Mouse (Mus musculus) central nervous system, embryonic 14 days (tissue): ENCODE results near the gene Vmn1r103. TPM values are rescaled to one million over a fixed set of nuclear protein-coding genes. Genes with fewer than 3 reads are reported as not detected.

Experiments used
- polyA plus RNA-seq: library from polyadenylated mRNA; depleted of rRNA; stranded (reverse); fragments of >200 nt; gene quantifications from 2 replicates; pipeline ENCODE4 v1.2.3, GENCODE M21; 2012; rRNA removed

Vmn1r103 gene
- polyA plus RNA-seq, result not detected in 2 replicates

DNA sequence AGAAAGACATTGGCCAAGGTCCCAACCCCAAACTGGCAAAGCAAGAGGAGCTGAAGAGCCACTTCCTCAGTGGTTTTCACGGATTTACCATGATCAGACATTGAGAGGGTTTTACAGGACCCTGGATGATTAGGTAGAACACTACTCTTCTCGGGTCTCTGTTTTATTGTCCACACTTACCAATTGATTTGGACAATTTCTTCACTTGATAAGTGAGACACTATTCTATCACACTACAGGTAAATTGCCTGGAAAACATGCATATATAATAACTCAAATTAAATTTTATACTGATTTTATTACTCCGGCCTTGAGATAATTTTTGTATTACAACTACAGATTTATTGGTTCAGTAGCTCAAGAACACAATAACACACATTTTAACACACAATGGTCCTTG lies at the start of gene Vmn1r103:
TSS of gene Vmn1r103 (minus strand) at position 101 of the 400 bp plus-strand sequence.

DNA sequence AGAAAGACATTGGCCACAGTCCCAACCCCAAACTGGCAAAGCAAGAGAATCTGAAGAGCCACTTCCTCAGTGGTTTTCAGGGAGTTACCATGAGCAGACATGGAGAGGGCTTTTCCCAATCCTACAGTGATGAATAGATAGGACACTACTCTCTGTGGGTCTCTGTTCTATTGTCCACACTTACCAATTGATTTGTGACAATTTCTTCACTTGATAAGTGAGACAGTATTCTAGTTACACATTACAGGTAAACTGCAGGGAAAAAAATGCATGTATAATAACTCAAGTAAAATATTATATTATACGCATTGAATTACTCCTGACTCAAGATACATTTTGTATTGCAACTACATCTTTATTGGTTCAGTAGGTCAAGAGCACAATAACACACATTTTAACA lies 35.3 kb upstream of the Vmn1r103 start, which contains the start of gene Gm5726:
TSS of gene Gm5726 (minus strand) at position 101 of the 400 bp plus-strand sequence.

DNA sequence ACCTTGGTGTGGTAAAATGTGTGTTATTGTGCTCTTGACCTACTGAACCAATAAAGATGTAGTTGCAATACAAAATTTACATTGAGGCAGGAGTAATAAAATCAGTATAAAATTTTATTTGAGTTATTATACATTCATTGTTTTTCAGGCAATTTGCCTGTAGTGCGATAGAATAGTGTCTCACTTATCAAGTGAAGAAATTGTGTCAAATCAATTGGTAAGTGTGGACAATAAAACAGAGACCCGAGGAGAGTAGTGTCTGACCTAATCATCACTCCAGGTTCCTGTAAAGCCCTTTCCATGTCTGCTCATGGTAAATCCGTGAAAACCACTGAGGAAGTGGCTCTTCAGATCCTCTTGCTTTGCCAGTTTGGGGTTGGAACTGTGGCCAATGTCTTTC lies 23.2 kb upstream of the Vmn1r103 start, which contains the start of gene Vmn1r104:
TSS of gene Vmn1r104 (plus strand) at position 301 of the 400 bp plus-strand sequence.

DNA sequence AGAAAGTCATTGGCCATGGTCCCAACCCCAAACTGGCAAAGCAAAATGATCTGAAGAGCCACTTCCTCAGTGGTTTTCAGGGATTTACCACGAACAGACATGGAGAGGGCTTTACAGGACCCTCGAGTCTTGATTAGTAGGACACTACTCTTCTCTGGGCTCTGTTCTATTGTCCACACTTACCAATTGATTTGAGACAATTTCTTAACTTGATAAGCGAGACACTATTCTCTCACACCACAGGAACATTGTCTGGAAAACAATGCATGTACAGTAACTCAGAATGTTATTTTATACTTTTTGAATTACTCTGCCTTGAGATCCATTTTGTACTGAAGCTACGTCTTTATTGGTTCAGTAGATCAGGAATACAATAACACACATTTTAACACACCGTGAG lies 35.5 kb downstream of the Vmn1r103 start, which contains the start of gene Gm10670:
TSS of gene Gm10670 (minus strand) at position 101 of the 400 bp plus-strand sequence.

Other genes starting within 250 kb of the Vmn1r103 start
- not detected in 2 replicates for gene Gm5890, start 247.7 kb downstream of the Vmn1r103 start, polyA plus RNA-seq
- not detected in 2 replicates for gene Gm4133, start 176.5 kb downstream of the Vmn1r103 start, polyA plus RNA-seq
- not detected in 2 replicates for gene Gm5728, start 135.1 kb downstream of the Vmn1r103 start, polyA plus RNA-seq
- not detected in 2 replicates for gene Vmn1r100, start 92.6 kb downstream of the Vmn1r103 start, polyA plus RNA-seq
- gene Vmn1r101, start 67.9 kb downstream of the Vmn1r103 start, polyA plus RNA-seq, result not detected in 2 replicates
- gene Gm10670, start 35.6 kb downstream of the Vmn1r103 start, polyA plus RNA-seq, result not detected in 2 replicates
- not detected in 2 replicates for gene Vmn1r104, start 23.3 kb upstream of the Vmn1r103 start, polyA plus RNA-seq
- not detected in 2 replicates for gene Gm5726, start 35.2 kb upstream of the Vmn1r103 start, polyA plus RNA-seq
- not detected in 2 replicates for gene Gm4141, start 65.7 kb upstream of the Vmn1r103 start, polyA plus RNA-seq
- not detected in 2 replicates for gene Gm4513, start 88.5 kb upstream of the Vmn1r103 start, polyA plus RNA-seq
- not detected in 2 replicates for gene Vmn1r107, start 158.4 kb upstream of the Vmn1r103 start, polyA plus RNA-seq
- not detected in 2 replicates for gene Vmn1r111, start 192.7 kb upstream of the Vmn1r103 start, polyA plus RNA-seq
- not detected in 2 replicates for gene Gm10668, start 220.1 kb upstream of the Vmn1r103 start, polyA plus RNA-seq